Mouse (Mus musculus) midbrain, embryonic 10.5 days (tissue): Measurements from ENCODE around the gene Gm4858. TPM values are rescaled to one million over a fixed set of nuclear protein-coding genes. Genes with fewer than 3 reads are reported as not detected.

ENCODE experiments used
- DNase-seq: peaks from one replicate; pipeline ENCODE4 v3.0.0-alpha.2; 2017; ENCODE audit warnings: low spot score
- H3K27ac ChIP-seq: fragments of 300-500 bp; sonication (generic); replicated peaks from 2 replicates; pipeline ENCODE4 v1.5.1; 2016; ENCODE audit warnings: mild to moderate bottlenecking
- H3K27me3 ChIP-seq: fragments of 300-500 bp; sonication (generic); 2 replicates; pipeline ENCODE4 v1.6.1; 2016; ENCODE audit warnings: low read depth, mild to moderate bottlenecking; ENCODE audit not compliant: poor library complexity, severe bottlenecking
- H3K36me3 ChIP-seq: fragments of 300-500 bp; sonication (generic); 2 replicates; pipeline ENCODE4 v1.6.1; 2016; ENCODE audit warnings: mild to moderate bottlenecking, moderate library complexity
- H3K4me1 ChIP-seq: fragments of 300-500 bp; sonication (generic); 2 replicates; pipeline ENCODE4 v1.6.1; 2016
- H3K4me3 ChIP-seq: fragments of 300-500 bp; sonication (generic); 2 replicates; pipeline ENCODE4 v1.5.1; 2016; ENCODE audit warnings: mild to moderate bottlenecking, moderate library complexity
- H3K9me3 ChIP-seq: fragments of 300-500 bp; sonication (generic); replicated peaks from 2 replicates; pipeline ENCODE4 v1.6.1; 2016; ENCODE audit warnings: mild to moderate bottlenecking
- WGBS: fragments of 180-500 bp; shearing (Covaris S2); methylation state at CpG from one replicate; pipeline ENCODE4 v1.1.7; 2016; 5-methylcytosine and 5-hydroxymethylcytosine counted together
- polyA plus RNA-seq: library from polyadenylated mRNA; unstranded; fragments of >200 nt; fragmentation: Nextera tagmentation; extraction: Ambion mirVana; gene quantifications from 2 replicates; pipeline ENCODE4 v1.2.1, GENCODE M21; 2016

Gene Gm4858
- polyA plus RNA-seq, 1 experiment from 2014 or later = not detected

DNA sequence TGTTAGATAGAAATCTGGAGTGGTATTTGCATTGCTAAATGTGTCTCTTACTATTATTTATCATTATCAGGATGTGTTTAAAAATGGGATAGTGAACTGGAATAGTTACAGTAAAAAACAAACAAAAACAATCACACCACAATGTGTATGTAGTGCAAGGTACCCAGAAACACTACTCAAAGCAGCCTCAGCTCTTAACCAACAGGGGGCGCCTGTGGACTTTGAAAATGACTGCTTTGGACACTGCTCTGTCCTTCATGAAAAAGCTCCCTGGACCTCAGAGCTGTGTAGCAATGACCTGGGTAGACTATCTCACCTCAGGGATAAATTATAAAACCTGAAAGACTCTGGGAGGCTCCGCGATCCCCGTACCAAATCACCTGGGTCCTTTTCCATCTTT is 50.5 kb downstream of the Gm4858 start:
- Histone ChIP-seq H3K36me3 (no peaks in the 10 kb centered on the region), H3K9me3 (no peaks in the 10 kb centered on the region), H3K4me3 (no peak overlapping the region), H3K27me3 (no peaks in the 10 kb centered on the region), H3K27ac (no peak overlapping the region), H3K4me1 (no peaks in the 10 kb centered on the region)
- 47% methylated on average over 4 of the region's 4 CpGs for WGBS
- DNase-seq = no peak

Other genes with a start within 250 kb of the Gm4858 start
- gene Kprp, start 241.6 kb upstream of the Gm4858 start, polyA plus RNA-seq = not detected in 2 replicates
- gene Lce1l, start 217.5 kb upstream of the Gm4858 start, polyA plus RNA-seq = not detected in 2 replicates
- gene 2310050C09Rik, start 198.6 kb upstream of the Gm4858 start, polyA plus RNA-seq = not detected in 2 replicates
- gene Lce3a, start 142.6 kb upstream of the Gm4858 start, polyA plus RNA-seq = not detected in 2 replicates
- not detected in 2 replicates for gene Lce3b, start 135.8 kb upstream of the Gm4858 start, polyA plus RNA-seq
- gene Lce3c, start 124.3 kb upstream of the Gm4858 start, polyA plus RNA-seq = not detected in 2 replicates
- gene Lce3d, start 111.4 kb upstream of the Gm4858 start, polyA plus RNA-seq = not detected in 2 replicates
- not detected in 2 replicates for gene Lce3e, start 101.8 kb upstream of the Gm4858 start, polyA plus RNA-seq
- not detected in 2 replicates for gene Lce3f, start 76.6 kb upstream of the Gm4858 start, polyA plus RNA-seq
- gene Crct1, start 53.1 kb upstream of the Gm4858 start, polyA plus RNA-seq = 0.17 and 0.32 TPM in 2 replicates
- not detected in 2 replicates for gene Lce1m, start 49.8 kb upstream of the Gm4858 start, polyA plus RNA-seq
- gene Crnn, start 76.0 kb downstream of the Gm4858 start, polyA plus RNA-seq = not detected in 2 replicates
- gene Flg2, start 128.5 kb downstream of the Gm4858 start, polyA plus RNA-seq = not detected in 2 replicates
- gene Flg, start 204.7 kb downstream of the Gm4858 start, polyA plus RNA-seq = not detected in 2 replicates